Mouse (Mus musculus): ENCODE results near the gene 9430097D07Rik. TPM values are rescaled to one million over a fixed set of nuclear protein-coding genes. Genes with fewer than 3 reads are reported as not detected.

Gene 9430097D07Rik
- 0.71 TPM for polyA plus RNA-seq (2015; fragmentation: Illumina TruSeq; extraction: RNeasy Lipid Tissue Mini Kit (QIAGEN cat#74804); ENCODE audit: low read depth, low replicate concordance)

GRCm38 (mm10) chr2:32575586-32576160 is at the start of gene 9430097D07Rik:
Gene 9430097D07Rik (minus strand): TSS chr2:32575684.

GRCm38 (mm10) chr2:32621517-32621859 is 46.0 kb upstream of the 9430097D07Rik start, which contains the start of gene Ak1:
Gene Ak1 (plus strand): TSS chr2:32621758.

DNA sequence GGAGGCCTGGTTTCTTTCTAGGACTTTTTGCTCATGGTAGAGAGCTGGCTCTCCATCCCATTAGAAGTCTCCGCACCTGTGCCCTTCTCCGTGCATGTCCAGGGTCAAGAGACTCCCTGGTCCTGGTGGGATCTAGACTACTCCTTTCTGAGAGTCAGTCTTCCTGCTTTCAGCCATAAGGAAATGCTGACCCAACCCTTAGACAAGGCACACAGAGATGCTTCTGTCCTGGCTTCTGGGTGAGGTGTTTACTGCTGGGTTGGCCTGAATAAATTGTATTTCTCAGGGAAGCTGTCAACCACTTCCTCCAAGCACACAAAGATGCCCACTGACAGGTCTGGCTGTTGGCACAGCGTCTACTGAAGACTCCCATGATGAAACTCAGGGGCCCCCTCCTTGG is 23.9 kb upstream of the 9430097D07Rik start, which contains the start of gene St6galnac6:
St6galnac6 (plus strand) TSS at position 301 of the 400 bp plus-strand sequence.

DNA sequence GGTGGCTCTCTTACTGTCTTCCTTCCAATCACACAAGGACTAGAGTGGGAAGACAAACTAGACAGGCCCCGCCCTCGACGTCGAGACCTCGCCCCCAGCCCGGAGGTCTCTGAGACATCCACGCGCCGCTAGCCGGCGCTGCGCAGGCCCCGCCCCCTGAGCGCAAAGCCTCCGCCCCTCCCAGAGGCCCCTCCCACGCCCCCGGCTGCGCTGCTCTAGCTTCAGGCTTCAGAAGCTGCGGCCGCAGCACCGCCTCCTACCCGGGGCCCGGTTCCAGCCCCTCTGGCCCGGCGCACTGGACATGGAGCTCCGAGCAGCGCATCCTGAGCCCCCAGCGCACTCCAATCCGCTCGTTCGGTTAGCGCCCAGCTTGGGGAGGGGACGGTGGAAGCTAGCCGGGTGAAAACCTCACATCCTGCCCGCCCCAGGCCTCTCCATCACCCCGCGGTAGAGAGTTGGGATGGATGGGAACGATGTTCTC is 11.4 kb upstream of the 9430097D07Rik start, which contains the start of gene St6galnac4:
St6galnac4 (plus strand) TSS at position 225 of the 481 bp plus-strand sequence.

GRCm38 (mm10) chr2:32574497-32574896 is 987 bp downstream of the 9430097D07Rik start, which contains the start of gene Pip5kl1:
Gene Pip5kl1 (plus strand): TSS chr2:32574797.

DNA sequence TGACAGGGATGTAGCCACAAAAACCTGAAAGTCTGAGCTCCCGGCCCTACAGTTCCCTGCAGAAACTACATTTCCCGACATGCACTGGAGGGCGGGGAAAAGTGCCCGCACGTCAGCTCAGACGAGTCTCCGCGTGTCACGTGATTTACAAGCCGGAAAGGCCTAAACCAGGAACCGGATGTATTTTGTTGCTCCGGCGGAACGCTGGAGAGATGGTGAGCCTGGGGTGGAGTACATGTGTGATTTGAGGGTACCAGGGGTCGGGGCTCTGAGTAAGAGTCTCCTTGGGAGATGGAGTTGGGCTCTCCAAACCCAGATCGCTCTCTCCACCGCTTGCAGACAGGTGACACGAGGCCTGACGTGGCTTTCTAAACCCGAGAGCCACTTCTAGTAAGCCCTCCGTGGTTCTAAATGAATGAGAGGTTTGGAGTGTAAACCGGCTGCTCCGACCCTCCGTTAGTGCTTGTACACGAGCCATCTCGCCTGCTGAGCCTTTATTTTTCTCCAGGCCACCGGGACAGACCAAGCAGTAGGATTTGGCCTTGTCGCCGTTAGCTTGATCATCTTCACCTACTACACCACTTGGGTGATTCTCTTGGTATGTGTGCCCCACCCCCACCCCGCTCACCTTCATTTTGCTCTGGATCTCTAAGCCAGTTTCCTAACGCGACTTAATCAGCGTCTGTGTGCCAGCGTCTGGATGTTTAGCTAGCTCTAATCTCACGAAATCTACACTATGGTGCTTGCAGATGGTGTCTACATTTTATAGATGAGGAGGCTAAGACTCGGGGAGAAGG is 4.6 kb downstream of the 9430097D07Rik start, which contains the start of gene Dpm2:
Dpm2 (plus strand) TSS at position 161 of the 797 bp plus-strand sequence.

DNA sequence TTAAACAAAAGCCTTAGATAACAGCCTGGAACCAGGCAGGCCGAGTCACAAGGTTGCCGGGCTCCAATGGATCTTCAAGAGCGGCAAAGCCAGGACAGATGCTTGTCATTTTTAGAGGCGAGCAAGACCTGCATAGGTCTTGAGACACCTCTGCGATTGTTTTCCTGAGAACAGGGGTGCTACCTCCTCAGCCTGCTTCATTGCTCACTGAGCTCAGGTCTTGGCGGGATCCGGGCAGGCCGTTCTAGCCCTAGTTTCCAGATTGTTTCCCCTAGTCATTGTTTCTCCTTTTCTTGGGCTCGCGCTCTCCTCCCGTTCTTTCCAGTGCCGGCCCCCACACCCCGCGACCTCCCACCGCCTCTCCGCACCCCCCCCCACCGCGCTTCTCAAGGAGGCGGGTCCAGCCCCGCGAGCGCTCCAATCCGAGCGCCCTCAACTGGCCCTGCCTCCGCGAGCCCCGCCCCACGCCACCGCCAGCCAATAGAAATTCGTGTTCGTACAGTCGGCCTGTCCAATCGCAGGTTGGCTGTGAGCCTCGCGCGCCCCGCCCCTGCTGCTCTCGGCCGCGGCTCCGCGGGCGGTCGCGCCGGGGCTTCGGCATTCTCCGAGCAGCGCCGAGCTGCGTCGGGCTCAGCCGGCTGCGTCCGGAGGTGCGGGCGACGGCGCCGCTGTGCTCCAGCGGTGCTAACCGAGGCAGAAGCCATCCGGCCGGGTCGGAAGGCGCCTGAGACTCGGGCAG is 40.6 kb downstream of the 9430097D07Rik start, which contains the start of gene Fam102a:
Fam102a (plus strand) TSS at position 600 of the 739 bp plus-strand sequence.

Other genes starting within 250 kb of the 9430097D07Rik start
- 59.5 TPM for gene Ciz1, start 223.4 kb downstream of the 9430097D07Rik start, polyA plus RNA-seq (2015; fragmentation: Illumina TruSeq; extraction: RNeasy Lipid Tissue Mini Kit (QIAGEN cat#74804); ENCODE audit: low read depth, low replicate concordance)
- gene Dnm1, start 222.3 kb downstream of the 9430097D07Rik start, polyA plus RNA-seq (2015; fragmentation: Illumina TruSeq; extraction: RNeasy Lipid Tissue Mini Kit (QIAGEN cat#74804); ENCODE audit: low read depth, low replicate concordance) = 752 TPM
- 442 TPM for gene 1110008P14Rik, start 193.7 kb downstream of the 9430097D07Rik start, polyA plus RNA-seq (2015; fragmentation: Illumina TruSeq; extraction: RNeasy Lipid Tissue Mini Kit (QIAGEN cat#74804); ENCODE audit: low read depth, low replicate concordance)
- 1.5 TPM for gene Lcn2, start 187.4 kb downstream of the 9430097D07Rik start, polyA plus RNA-seq (2015; fragmentation: Illumina TruSeq; extraction: RNeasy Lipid Tissue Mini Kit (QIAGEN cat#74804); ENCODE audit: low read depth, low replicate concordance)
- gene Ptges2, start 179.8 kb downstream of the 9430097D07Rik start, polyA plus RNA-seq (2015; fragmentation: Illumina TruSeq; extraction: RNeasy Lipid Tissue Mini Kit (QIAGEN cat#74804); ENCODE audit: low read depth, low replicate concordance) = 60.8 TPM
- gene Naif1, start 125.2 kb downstream of the 9430097D07Rik start, polyA plus RNA-seq (2015; fragmentation: Illumina TruSeq; extraction: RNeasy Lipid Tissue Mini Kit (QIAGEN cat#74804); ENCODE audit: low read depth, low replicate concordance) = 2.4 TPM
- gene Slc25a25, start 124.2 kb downstream of the 9430097D07Rik start, polyA plus RNA-seq (2015; fragmentation: Illumina TruSeq; extraction: RNeasy Lipid Tissue Mini Kit (QIAGEN cat#74804); ENCODE audit: low read depth, low replicate concordance) = 57.6 TPM
- gene Fam102a, start 40.4 kb downstream of the 9430097D07Rik start, polyA plus RNA-seq (2015; fragmentation: Illumina TruSeq; extraction: RNeasy Lipid Tissue Mini Kit (QIAGEN cat#74804); ENCODE audit: low read depth, low replicate concordance) = 45.6 TPM
- gene Dpm2, start 4.8 kb downstream of the 9430097D07Rik start, polyA plus RNA-seq (2015; fragmentation: Illumina TruSeq; extraction: RNeasy Lipid Tissue Mini Kit (QIAGEN cat#74804); ENCODE audit: low read depth, low replicate concordance) = 99.3 TPM
- 10.5 TPM for gene Pip5kl1, start 887 bp downstream of the 9430097D07Rik start, polyA plus RNA-seq (2015; fragmentation: Illumina TruSeq; extraction: RNeasy Lipid Tissue Mini Kit (QIAGEN cat#74804); ENCODE audit: low read depth, low replicate concordance)
- 30.5 TPM for gene St6galnac4, start 11.4 kb upstream of the 9430097D07Rik start, polyA plus RNA-seq (2015; fragmentation: Illumina TruSeq; extraction: RNeasy Lipid Tissue Mini Kit (QIAGEN cat#74804); ENCODE audit: low read depth, low replicate concordance)
- 122 TPM for gene St6galnac6, start 24.0 kb upstream of the 9430097D07Rik start, polyA plus RNA-seq (2015; fragmentation: Illumina TruSeq; extraction: RNeasy Lipid Tissue Mini Kit (QIAGEN cat#74804); ENCODE audit: low read depth, low replicate concordance)
- 123 TPM for gene Ak1, start 46.1 kb upstream of the 9430097D07Rik start, polyA plus RNA-seq (2015; fragmentation: Illumina TruSeq; extraction: RNeasy Lipid Tissue Mini Kit (QIAGEN cat#74804); ENCODE audit: low read depth, low replicate concordance)
- gene Eng, start 70.9 kb upstream of the 9430097D07Rik start, polyA plus RNA-seq (2015; fragmentation: Illumina TruSeq; extraction: RNeasy Lipid Tissue Mini Kit (QIAGEN cat#74804); ENCODE audit: low read depth, low replicate concordance) = 20.2 TPM
- 8.9 TPM for gene Fpgs, start 128.5 kb upstream of the 9430097D07Rik start, polyA plus RNA-seq (2015; fragmentation: Illumina TruSeq; extraction: RNeasy Lipid Tissue Mini Kit (QIAGEN cat#74804); ENCODE audit: low read depth, low replicate concordance)
- gene Cdk9, start 137.4 kb upstream of the 9430097D07Rik start, polyA plus RNA-seq (2015; fragmentation: Illumina TruSeq; extraction: RNeasy Lipid Tissue Mini Kit (QIAGEN cat#74804); ENCODE audit: low read depth, low replicate concordance) = 127 TPM
- 15.5 TPM for gene Sh2d3c, start 145.4 kb upstream of the 9430097D07Rik start, polyA plus RNA-seq (2015; fragmentation: Illumina TruSeq; extraction: RNeasy Lipid Tissue Mini Kit (QIAGEN cat#74804); ENCODE audit: low read depth, low replicate concordance)
- gene 6330409D20Rik, start 165.3 kb upstream of the 9430097D07Rik start, polyA plus RNA-seq (2015; fragmentation: Illumina TruSeq; extraction: RNeasy Lipid Tissue Mini Kit (QIAGEN cat#74804); ENCODE audit: low read depth, low replicate concordance) = 2.6 TPM
- 35.2 TPM for gene Tor2a, start 181.6 kb upstream of the 9430097D07Rik start, polyA plus RNA-seq (2015; fragmentation: Illumina TruSeq; extraction: RNeasy Lipid Tissue Mini Kit (QIAGEN cat#74804); ENCODE audit: low read depth, low replicate concordance)
- gene Ttc16, start 199.9 kb upstream of the 9430097D07Rik start, polyA plus RNA-seq (2015; fragmentation: Illumina TruSeq; extraction: RNeasy Lipid Tissue Mini Kit (QIAGEN cat#74804); ENCODE audit: low read depth, low replicate concordance) = 1.5 TPM
- 6.8 TPM for gene Ptrh1, start 200.1 kb upstream of the 9430097D07Rik start, polyA plus RNA-seq (2015; fragmentation: Illumina TruSeq; extraction: RNeasy Lipid Tissue Mini Kit (QIAGEN cat#74804); ENCODE audit: low read depth, low replicate concordance)
- 1.3 TPM for gene Cfap157, start 208.7 kb upstream of the 9430097D07Rik start, polyA plus RNA-seq (2015; fragmentation: Illumina TruSeq; extraction: RNeasy Lipid Tissue Mini Kit (QIAGEN cat#74804); ENCODE audit: low read depth, low replicate concordance)